Mouse (Mus musculus) cerebellum, adult 2 months (tissue): Measurements from ENCODE around the gene Tspan18.

Experiments
- CTCF ChIP-seq: fragments of 200-500 bp; IDR thresholded peaks from 2 replicates; pipeline ENCODE4 v1.5.1; 2011; ENCODE audit warnings: low read depth, mild to moderate bottlenecking, control low read depth, low read length, moderate library complexity, borderline replicate concordance; ENCODE audit not compliant: insufficient read depth
- POLR2A ChIP-seq: fragments of 200-500 bp; IDR thresholded peaks from 2 replicates; pipeline ENCODE4 v1.6.1; 2011; ENCODE audit warnings: low read length, control low read depth, borderline replicate concordance; ENCODE audit not compliant: insufficient read depth

DNA sequence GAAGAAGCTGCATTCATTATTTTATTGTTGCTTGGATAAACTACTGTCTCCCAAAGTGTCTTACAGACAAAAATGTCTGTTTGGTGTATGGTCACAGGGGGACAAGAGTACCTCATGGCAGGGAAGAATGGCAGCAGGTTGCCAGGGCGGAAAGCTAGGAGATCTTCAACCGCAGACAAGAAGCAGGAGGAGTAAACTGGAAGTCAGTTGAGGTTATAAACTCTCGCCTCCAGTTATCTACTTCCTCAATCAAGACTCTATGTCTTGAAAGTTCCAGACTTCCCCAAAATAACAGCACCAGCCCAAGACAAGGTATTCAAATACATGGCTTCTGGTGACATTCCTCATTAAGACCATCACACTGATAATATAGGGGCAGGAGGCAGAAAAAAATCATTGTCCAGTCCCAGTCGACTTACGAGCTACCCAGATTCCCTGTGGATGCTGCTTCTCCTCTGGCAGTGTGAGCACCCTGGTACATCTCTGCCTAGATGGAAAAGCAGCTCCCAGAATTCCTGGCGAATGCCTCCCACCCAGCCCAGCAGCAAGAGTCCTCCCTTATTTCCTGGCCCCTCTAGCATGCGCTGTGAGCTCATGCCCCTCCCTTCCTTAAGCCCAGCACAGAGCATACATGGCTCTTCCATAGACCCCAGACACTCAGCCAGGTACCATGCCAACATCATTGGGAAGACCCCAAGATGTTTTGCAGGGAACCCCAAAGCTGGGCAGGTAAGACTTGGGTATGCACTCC, 172.2 kb downstream of the Tspan18 start:
- TF ChIP-seq CTCF (no peak), POLR2A (no peak)
